Mouse (Mus musculus): ENCODE data around the gene Rarg. TPM values are rescaled to one million over a fixed set of nuclear protein-coding genes. Genes with fewer than 3 reads are reported as not detected.

Rarg gene
- polyA plus RNA-seq, 1 experiment from 2014 or later = 2.5 TPM

DNA sequence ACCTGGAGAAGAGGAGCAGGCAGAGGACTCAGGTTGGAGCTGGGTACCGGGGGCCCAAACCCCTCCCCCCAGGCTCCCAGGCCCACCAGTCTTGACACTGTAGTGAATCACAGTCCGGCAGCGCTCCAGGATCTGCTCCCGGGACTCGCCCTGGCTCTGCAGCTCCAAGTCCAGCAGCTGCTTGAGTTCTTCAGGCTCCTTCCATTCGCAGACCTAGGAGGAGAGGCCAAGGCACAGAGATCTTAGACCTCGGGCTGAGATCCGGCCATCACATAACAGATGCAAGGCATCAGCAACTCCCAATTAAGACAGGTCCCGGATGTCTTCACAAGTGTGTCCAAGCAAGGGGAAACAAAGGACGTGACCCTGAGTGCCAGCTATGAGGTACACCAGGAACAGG lies 69.2 kb downstream of the Rarg start:
- Histone ChIP-seq H3K36me3 (ENCODE audit: control insufficient read depth, insufficient read depth) (no peaks in the 10 kb centered on the region), H3K9ac (ENCODE audit: low read depth, low read length) (no peak overlapping the region; the same call in 1 of the 2 replicates), H3K27ac (ENCODE audit: low read length) (no peak overlapping the region), H3K4me3 (ENCODE audit: low read depth, low read length) (peak overlapping the region; percentile 39; the same call in 1 of the 2 replicates), H3K4me2 (ENCODE audit: low read depth, low read length) (peak overlapping the region; percentile 33), H3K9me3 (replicated peaks; ENCODE audit: control insufficient read depth, low read length) (no peaks in the 10 kb centered on the region), H3K27me3 (ENCODE audit: control insufficient read depth, insufficient read depth, low read depth, low read length) (no peaks in the 10 kb centered on the region), H3K4me1 (ENCODE audit: control insufficient read depth, low read depth, low read length) (peaks cover 7% of the 10 kb centered on the region)
- no peak for ATAC-seq (ENCODE audit: low read depth)
- 76% methylated on average over 10 of the region's 10 CpGs for WGBS (ENCODE audit: insufficient replicate concordance)

DNA sequence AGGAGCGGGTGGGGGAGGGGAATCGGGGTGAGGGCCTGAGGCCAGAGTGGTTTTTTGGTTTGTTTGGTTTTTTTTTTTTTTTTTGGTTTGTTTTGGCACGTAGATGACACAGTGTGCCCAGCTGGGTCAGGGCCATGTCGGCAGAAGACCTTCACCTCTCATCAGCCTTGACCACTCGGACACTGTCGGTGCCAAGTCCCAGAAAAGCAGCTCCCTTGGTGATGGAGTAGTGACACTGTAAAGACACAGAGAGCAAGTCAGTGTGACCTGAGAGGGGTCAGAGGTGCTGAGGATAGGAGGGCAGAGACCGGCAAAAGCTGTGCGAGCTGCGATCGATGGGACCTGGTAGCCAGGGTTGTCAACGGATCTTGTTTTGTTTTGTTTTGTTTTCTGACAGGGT lies 71.1 kb downstream of the Rarg start:
- Histone ChIP-seq H3K9ac (ENCODE audit: low read depth, low read length) (no peak overlapping the region), H3K27ac (ENCODE audit: low read length) (peak overlapping the region; percentile 58), H3K36me3 (ENCODE audit: control insufficient read depth, insufficient read depth) (no peaks in the 10 kb centered on the region), H3K4me1 (ENCODE audit: control insufficient read depth, low read depth, low read length) (peaks cover 6% of the 10 kb centered on the region; the same call in 1 of the 2 replicates), H3K9me3 (replicated peaks; ENCODE audit: control insufficient read depth, low read length) (no peaks in the 10 kb centered on the region), H3K4me2 (ENCODE audit: low read depth, low read length) (peak overlapping the region; percentile 28; the same call in 1 of the 2 replicates), H3K27me3 (ENCODE audit: control insufficient read depth, insufficient read depth, low read depth, low read length) (no peaks in the 10 kb centered on the region), H3K4me3 (ENCODE audit: low read depth, low read length) (no peak overlapping the region)
- 71% methylated on average over 11 of the region's 11 CpGs for WGBS (ENCODE audit: insufficient replicate concordance)
- peak; percentile 69 for ATAC-seq (ENCODE audit: low read depth)

Other genes starting within 250 kb of the Rarg start
- gene Krt18, start 229.3 kb downstream of the Rarg start, polyA plus RNA-seq (2015; fragmentation: Nextera tagmentation; extraction: Ambion mirVana) = 118 and 119 TPM in 2 replicates
- gene Eif4b, start 183.7 kb downstream of the Rarg start, polyA plus RNA-seq (2015; fragmentation: Nextera tagmentation; extraction: Ambion mirVana) = 42.7 and 43.6 TPM in 2 replicates
- 6.2 and 6.8 TPM in 2 replicates for gene Tns2, start 157.1 kb downstream of the Rarg start, polyA plus RNA-seq (2015; fragmentation: Nextera tagmentation; extraction: Ambion mirVana)
- 13.0 and 14.3 TPM in 2 replicates for gene Spryd3, start 121.3 kb downstream of the Rarg start, polyA plus RNA-seq (2015; fragmentation: Nextera tagmentation; extraction: Ambion mirVana)
- gene Igfbp6, start 113.2 kb downstream of the Rarg start, polyA plus RNA-seq (2015; fragmentation: Nextera tagmentation; extraction: Ambion mirVana) = 1.5 and 2.4 TPM in 2 replicates
- 33.6 and 34.4 TPM in 2 replicates for gene Soat2, start 107.0 kb downstream of the Rarg start, polyA plus RNA-seq (2015; fragmentation: Nextera tagmentation; extraction: Ambion mirVana)
- 16.3 and 17.1 TPM in 2 replicates for gene Zfp740, start 54.3 kb downstream of the Rarg start, polyA plus RNA-seq (2015; fragmentation: Nextera tagmentation; extraction: Ambion mirVana)
- gene Csad, start 52.8 kb downstream of the Rarg start, polyA plus RNA-seq (2015; fragmentation: Nextera tagmentation; extraction: Ambion mirVana) = 53.0 and 60.2 TPM in 2 replicates
- 5.5 and 5.6 TPM in 2 replicates for gene Itgb7, start 25.6 kb downstream of the Rarg start, polyA plus RNA-seq (2015; fragmentation: Nextera tagmentation; extraction: Ambion mirVana)
- gene Gm9918, start 13.0 kb upstream of the Rarg start, polyA plus RNA-seq (2015; fragmentation: Nextera tagmentation; extraction: Ambion mirVana) = not detected in 2 replicates
- 20.0 and 21.3 TPM in 2 replicates for gene Mfsd5, start 21.9 kb upstream of the Rarg start, polyA plus RNA-seq (2015; fragmentation: Nextera tagmentation; extraction: Ambion mirVana)
- 21.2 and 24.8 TPM in 2 replicates for gene Espl1, start 38.7 kb upstream of the Rarg start, polyA plus RNA-seq (2015; fragmentation: Nextera tagmentation; extraction: Ambion mirVana)
- gene Pfdn5, start 68.6 kb upstream of the Rarg start, polyA plus RNA-seq (2015; fragmentation: Nextera tagmentation; extraction: Ambion mirVana) = 107 and 108 TPM in 2 replicates
- 34.0 and 39.3 TPM in 2 replicates for gene Myg1, start 74.2 kb upstream of the Rarg start, polyA plus RNA-seq (2015; fragmentation: Nextera tagmentation; extraction: Ambion mirVana)
- gene Aaas, start 93.3 kb upstream of the Rarg start, polyA plus RNA-seq (2015; fragmentation: Nextera tagmentation; extraction: Ambion mirVana) = 39.3 and 42.4 TPM in 2 replicates
- gene Sp7, start 109.7 kb upstream of the Rarg start, polyA plus RNA-seq (2015; fragmentation: Nextera tagmentation; extraction: Ambion mirVana) = 0.02 TPM in 1 of 2 replicates, not detected in the other
- gene Sp1, start 148.6 kb upstream of the Rarg start, polyA plus RNA-seq (2015; fragmentation: Nextera tagmentation; extraction: Ambion mirVana) = 3.7 TPM in 2 replicates
- gene Amhr2, start 187.8 kb upstream of the Rarg start, polyA plus RNA-seq (2015; fragmentation: Nextera tagmentation; extraction: Ambion mirVana) = 0.04 and 0.07 TPM in 2 replicates
- 120 and 139 TPM in 2 replicates for gene Prr13, start 201.5 kb upstream of the Rarg start, polyA plus RNA-seq (2015; fragmentation: Nextera tagmentation; extraction: Ambion mirVana)
- gene Pcbp2, start 213.0 kb upstream of the Rarg start, polyA plus RNA-seq (2015; fragmentation: Nextera tagmentation; extraction: Ambion mirVana) = 64.7 and 67.7 TPM in 2 replicates
- gene Gm10337, start 246.2 kb upstream of the Rarg start, polyA plus RNA-seq (2015; fragmentation: Nextera tagmentation; extraction: Ambion mirVana) = not detected in 2 replicates

Data from liver, embryonic 16.5 days (tissue).